Mouse (Mus musculus) limb, embryonic 12.5 days (tissue): Measurements from ENCODE around the gene Mtmr14. TPM values are rescaled to one million over a fixed set of nuclear protein-coding genes. Genes with fewer than 3 reads are reported as not detected.

ENCODE experiments used
- ATAC-seq: fragments of 200-750 bp; cut with Nextera tagmentation; 2 replicates; pipeline ENCODE4 v1.8.0; 2017; ENCODE audit warnings: low read depth, moderate TSS enrichment; ENCODE audit not compliant: insufficient number of reproducible peaks, insufficient read depth, low FRiP score, low TSS enrichment
- H3K27ac ChIP-seq: fragments of 300-500 bp; sonication (generic); 2 replicates; pipeline ENCODE4 v1.5.1; 2016; ENCODE audit warnings: mild to moderate bottlenecking, moderate library complexity
- H3K27me3 ChIP-seq: fragments of 300-500 bp; sonication (generic); 2 replicates; pipeline ENCODE4 v1.6.1; 2016; ENCODE audit warnings: mild to moderate bottlenecking, moderate library complexity
- H3K36me3 ChIP-seq: fragments of 300-500 bp; sonication (generic); 2 replicates; pipeline ENCODE4 v1.6.1; 2016; ENCODE audit warnings: mild to moderate bottlenecking, moderate library complexity
- H3K4me1 ChIP-seq: fragments of 300-500 bp; sonication (generic); replicated peaks from 2 replicates; pipeline ENCODE4 v1.6.1; 2016
- H3K4me2 ChIP-seq: fragments of 300-500 bp; sonication (generic); 2 replicates; pipeline ENCODE4 v1.6.1; 2016; ENCODE audit warnings: mild to moderate bottlenecking, moderate library complexity
- H3K4me3 ChIP-seq: fragments of 300-500 bp; sonication (generic); replicated peaks from 2 replicates; pipeline ENCODE4 v1.5.1; 2016; ENCODE audit warnings: mild to moderate bottlenecking
- H3K9ac ChIP-seq: fragments of 300-500 bp; sonication (generic); replicated peaks from 2 replicates; pipeline ENCODE4 v1.6.1; 2016; ENCODE audit warnings: mild to moderate bottlenecking, moderate library complexity
- H3K9me3 ChIP-seq: fragments of 300-500 bp; sonication (generic); 2 replicates; pipeline ENCODE4 v1.6.1; 2016; ENCODE audit warnings: mild to moderate bottlenecking, moderate library complexity
- WGBS: fragments of 180-500 bp; shearing (Covaris S2); methylation state at CpG from one replicate; pipeline ENCODE4 v1.1.7; 2016; 5-methylcytosine and 5-hydroxymethylcytosine counted together
- polyA plus RNA-seq: library from polyadenylated mRNA; unstranded; fragments of >200 nt; fragmentation: Nextera tagmentation; extraction: Ambion mirVana; gene quantifications from 2 replicates; pipeline ENCODE4 v1.2.1, GENCODE M21; 2016

Mtmr14 gene
- 41.4 and 42.2 TPM in 2 replicates for polyA plus RNA-seq

DNA sequence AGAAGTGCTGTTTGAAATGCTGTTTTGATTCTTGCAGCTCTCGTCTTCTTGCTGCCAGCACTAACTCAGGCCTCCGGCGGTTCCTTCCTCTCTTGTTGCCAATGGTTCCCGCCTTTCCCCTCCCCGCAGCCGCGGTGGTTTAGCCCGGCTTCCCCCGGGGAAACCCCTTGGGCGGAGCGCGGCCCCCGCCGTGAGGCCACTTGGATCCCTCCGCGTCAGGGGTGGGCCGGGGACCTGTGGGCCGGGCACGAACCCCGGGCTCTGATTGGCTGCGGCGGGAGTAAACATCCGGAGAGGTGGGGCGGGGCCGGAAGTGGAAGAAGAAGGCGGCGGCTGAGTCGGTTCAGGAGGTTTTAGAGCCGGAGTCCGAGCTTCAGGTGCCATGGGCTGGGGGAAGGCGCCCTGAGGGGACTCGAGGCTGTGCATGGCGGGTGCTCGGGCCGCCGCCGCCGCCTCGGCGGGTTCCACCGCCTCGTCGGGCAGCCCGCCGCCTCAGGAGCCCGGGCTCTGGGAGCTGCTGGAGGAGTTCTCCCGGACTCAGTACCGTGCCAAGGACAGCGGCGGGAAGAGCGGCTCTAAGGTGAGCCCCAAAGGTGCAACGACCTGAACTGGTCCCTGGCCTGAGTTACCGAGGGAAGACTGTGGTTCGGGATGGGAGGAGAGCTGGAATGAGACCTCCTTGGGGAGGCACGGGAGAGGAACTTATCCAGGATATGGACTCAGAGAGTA lies at the start of gene Mtmr14:
Gene Mtmr14 (plus strand): TSS at position 302 of the 729 bp plus-strand sequence.
- under 1% methylated on average over 51 of the region's 55 CpGs for WGBS
- Histone ChIP-seq H3K4me1 (peaks cover 10% of the 10 kb centered on the region), H3K27me3 (no peaks in the 10 kb centered on the region), H3K27ac (peak within 1 kb of the TSS; percentile 53; the same call in 1 of the 2 replicates), H3K4me2 (peak within 1 kb of the TSS; percentile 88), H3K9me3 (no peaks in the 10 kb centered on the region), H3K36me3 (peaks cover 21% of the 10 kb centered on the region), H3K4me3 (peak within 1 kb of the TSS; percentile 99), H3K9ac (peak within 1 kb of the TSS; percentile 78)
- ATAC-seq, result peak; percentile 97

DNA sequence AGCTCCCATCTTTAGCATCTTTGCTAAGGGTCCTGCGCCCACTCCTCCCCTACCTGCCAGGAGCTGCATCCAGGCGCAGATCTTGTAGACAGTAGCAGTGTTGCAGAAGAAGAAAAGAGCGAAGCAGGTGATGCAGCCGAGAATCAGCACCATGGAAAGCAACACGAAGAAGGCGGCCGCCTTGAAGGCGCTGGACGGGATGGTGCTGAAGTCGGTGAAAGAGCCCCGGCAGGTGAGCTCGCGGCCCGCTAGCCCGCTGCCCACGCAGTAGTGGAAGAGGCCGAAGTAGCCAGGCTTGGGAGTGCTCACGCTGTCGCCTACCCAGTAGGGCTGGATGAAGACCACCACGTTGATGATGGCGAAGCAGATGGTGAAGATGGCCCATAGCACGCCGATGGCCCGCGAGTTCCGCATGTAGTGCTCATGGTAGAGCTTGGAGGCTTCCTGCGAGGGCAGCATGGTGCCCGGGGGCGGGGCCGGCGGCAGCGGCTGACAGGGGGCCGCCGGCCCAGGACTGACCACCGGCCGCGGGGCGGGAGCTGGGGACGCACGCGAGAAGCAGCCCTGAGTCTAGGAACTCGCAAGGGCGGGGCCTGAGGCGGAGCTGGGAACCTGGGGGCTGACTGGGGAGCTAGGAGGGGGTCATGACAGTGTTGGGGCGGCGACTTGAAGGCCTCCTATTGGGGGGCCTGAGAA lies 43.7 kb upstream of the Mtmr14 start:
- no peaks in the 10 kb centered on the region for H3K36me3 ChIP-seq
- H3K4me1 ChIP-seq, result peaks cover 11% of the 10 kb centered on the region
- 0 out of 2 replicates have a peak overlapping the region, but pooled peaks have one; percentile 12 for H3K9ac ChIP-seq
- no peak overlapping the region for H3K27ac ChIP-seq
- H3K27me3 ChIP-seq, result peaks cover 56% of the 10 kb centered on the region
- no peaks in the 10 kb centered on the region for H3K9me3 ChIP-seq
- peak overlapping the region; percentile 82 for H3K4me2 ChIP-seq
- WGBS, result 3% methylated on average over 46 of the region's 46 CpGs
- peak overlapping the region; percentile 19; the same call in 1 of the 2 replicates for H3K4me3 ChIP-seq
- ATAC-seq, result peak; percentile 73; the same call in 1 of the 2 replicates

DNA sequence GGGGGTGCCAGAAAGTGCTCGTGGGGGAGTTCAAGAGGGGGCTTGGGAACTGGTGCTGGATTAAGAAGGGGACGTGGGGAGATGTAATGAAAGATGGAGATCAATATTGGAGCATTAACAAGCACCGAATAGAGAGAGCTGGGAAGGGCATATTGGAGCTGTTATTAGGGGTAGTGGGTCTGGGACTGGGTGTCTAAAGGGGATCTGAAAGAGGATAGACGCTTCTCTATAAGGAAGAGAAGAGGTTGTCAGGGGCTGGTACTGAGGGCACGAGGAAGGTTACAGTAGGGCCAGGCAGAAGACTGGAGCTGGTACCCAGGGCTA lies 43.2 kb upstream of the Mtmr14 start:
- H3K27me3 ChIP-seq, result peaks cover 56% of the 10 kb centered on the region

DNA sequence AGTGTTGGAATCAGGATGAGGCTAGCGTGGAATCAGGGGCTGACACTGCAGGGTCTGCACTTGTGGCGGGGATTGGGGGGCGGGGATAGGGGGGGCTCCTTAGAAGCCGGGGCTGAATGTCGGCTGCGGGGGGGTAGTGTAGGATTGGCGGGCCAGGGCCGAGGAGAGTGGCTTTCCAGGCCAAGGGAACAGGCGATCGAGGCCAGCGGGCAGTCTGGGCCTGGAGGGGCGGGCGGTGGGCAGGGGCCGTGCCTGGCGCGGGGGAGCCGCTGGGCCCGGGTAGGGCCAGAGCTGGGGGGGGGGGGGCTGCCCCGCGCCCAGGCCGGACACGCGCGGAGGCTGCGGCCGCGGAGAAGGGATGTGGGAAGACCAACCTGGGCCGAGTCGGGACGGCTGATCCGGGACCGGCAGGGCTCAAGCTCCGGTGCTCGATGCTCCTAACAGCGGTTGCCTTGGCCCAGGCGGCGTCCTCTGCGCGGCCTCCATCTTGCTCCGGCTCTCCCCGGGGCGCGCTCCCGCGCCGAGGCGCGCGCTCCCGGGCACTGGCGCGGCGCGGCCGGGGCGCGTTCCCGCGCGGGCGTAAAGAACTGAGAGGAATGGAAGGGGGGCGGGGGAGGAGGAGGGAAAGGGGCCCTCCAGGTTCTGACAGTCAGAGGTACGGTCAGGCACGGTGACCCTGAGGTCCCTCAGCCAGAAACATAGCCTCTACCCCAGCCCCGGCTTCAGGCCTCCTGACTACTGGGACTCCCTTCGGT lies 42.6 kb upstream of the Mtmr14 start, which contains the start of gene Lhfpl4:
Gene Lhfpl4 (minus strand): TSS at position 544 of the 755 bp plus-strand sequence.
- H3K4me3 ChIP-seq, result peak within 1 kb of the TSS; percentile 52
- no peaks in the 10 kb centered on the region for H3K36me3 ChIP-seq
- H3K4me1 ChIP-seq, result peaks cover 11% of the 10 kb centered on the region
- no peaks in the 10 kb centered on the region for H3K9me3 ChIP-seq
- H3K27me3 ChIP-seq, result peaks cover 56% of the 10 kb centered on the region
- WGBS, result 2% methylated on average over 49 of the region's 66 CpGs
- H3K4me2 ChIP-seq, result peak within 1 kb of the TSS; percentile 82
- no peak; the same call in 1 of the 2 replicates for ATAC-seq
- H3K9ac ChIP-seq, result peak within 1 kb of the TSS; percentile 40
- H3K27ac ChIP-seq, result no peak within 1 kb of the TSS

More for the DNA sequence above, 43.2 kb upstream of the Mtmr14 start:
- Histone ChIP-seq H3K27ac (no peak overlapping the region), H3K4me3 (peak overlapping the region; percentile 52), H3K4me2 (peak overlapping the region; percentile 82), H3K9ac (no peak overlapping the region), H3K9me3 (no peaks in the 10 kb centered on the region), H3K4me1 (peaks cover 11% of the 10 kb centered on the region), H3K36me3 (no peaks in the 10 kb centered on the region)
- no peak for ATAC-seq
- 7% methylated on average over 5 of the region's 5 CpGs for WGBS

DNA sequence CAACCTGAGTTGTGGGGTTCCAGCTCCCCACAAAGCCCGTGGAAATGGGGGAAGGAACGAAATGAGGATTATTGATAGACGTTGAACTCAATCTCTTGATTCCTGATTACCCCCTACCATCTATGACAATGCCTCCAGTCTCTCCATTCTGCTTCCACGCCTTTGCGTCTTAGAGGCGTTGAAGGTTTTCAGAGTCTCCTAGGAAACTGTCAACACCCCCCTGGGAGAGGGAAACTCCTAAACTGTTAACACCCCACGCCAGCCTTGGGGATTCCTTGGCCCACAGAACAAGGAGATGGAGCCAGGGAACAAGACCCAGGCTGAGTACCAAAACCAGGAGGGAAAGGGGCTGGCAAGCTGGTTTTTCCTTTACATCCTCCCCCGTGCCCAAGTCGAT lies 42.0 kb upstream of the Mtmr14 start:
- Histone ChIP-seq H3K27me3 (peaks cover 56% of the 10 kb centered on the region), H3K9ac (no peak overlapping the region)
- no peak for ATAC-seq

DNA sequence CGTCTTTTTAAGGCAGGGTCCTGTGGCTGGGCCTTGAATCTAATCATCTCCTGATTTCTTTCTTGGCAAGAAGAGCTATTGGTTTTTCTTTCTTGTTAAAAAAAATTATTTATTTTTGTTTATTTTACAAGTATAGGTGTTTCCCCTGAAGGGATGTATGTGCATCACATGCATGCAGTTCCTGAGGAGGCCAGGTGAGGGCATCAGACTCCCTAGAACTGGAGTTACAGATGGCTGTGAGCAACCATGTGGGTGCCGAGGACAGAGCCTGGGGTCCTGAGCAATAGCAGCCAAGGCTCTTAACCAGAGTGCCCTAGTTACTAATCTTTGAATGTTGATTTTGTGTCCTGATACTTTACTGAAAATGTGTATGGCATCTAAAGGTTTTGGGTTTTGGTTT lies 21.4 kb upstream of the Mtmr14 start:
- no peak overlapping the region for H3K4me3 ChIP-seq
- H3K4me1 ChIP-seq, result no peaks in the 10 kb centered on the region
- H3K4me2 ChIP-seq, result no peak overlapping the region
- no peak for ATAC-seq
- WGBS, result 68% methylated on average over 2 of the region's 2 CpGs
- H3K27ac ChIP-seq, result no peak overlapping the region
- H3K36me3 ChIP-seq, result no peaks in the 10 kb centered on the region
- H3K9ac ChIP-seq, result no peak overlapping the region
- peaks cover 3% of the 10 kb centered on the region; the same call in 1 of the 2 replicates for H3K9me3 ChIP-seq
- H3K27me3 ChIP-seq, result no peaks in the 10 kb centered on the region

More for the DNA sequence above, 42.0 kb upstream of the Mtmr14 start:
- peaks cover 11% of the 10 kb centered on the region for H3K4me1 ChIP-seq
- no peaks in the 10 kb centered on the region for H3K9me3 ChIP-seq
- peak overlapping the region; percentile 52 for H3K4me3 ChIP-seq
- peak overlapping the region; percentile 82 for H3K4me2 ChIP-seq
- no peak overlapping the region for H3K27ac ChIP-seq
- no peaks in the 10 kb centered on the region for H3K36me3 ChIP-seq
- 18% methylated on average over 9 of the region's 9 CpGs for WGBS

DNA sequence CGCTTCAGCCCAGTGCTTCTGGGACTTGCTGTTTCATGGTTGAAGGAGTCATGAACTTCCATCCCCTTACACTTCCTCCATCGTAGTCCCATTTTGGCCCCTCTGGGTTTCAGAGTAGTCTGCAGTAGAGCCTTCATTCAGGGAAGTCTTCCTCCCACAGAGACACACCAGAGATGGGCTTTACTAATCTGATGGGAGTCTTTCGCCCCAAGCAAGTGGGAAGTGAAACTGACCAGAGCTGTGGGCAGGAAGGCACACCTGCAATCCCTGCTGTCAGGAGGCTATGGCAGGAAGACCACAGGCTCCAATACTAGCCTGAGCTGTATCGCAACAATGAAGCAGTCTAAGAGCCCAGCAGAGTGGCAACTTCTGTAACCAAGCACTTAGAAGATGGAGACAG lies 11.8 kb upstream of the Mtmr14 start:
- no peak for ATAC-seq
- H3K4me1 ChIP-seq, result no peaks in the 10 kb centered on the region
- H3K27ac ChIP-seq, result no peak overlapping the region
- H3K9me3 ChIP-seq, result no peaks in the 10 kb centered on the region
- no peak overlapping the region for H3K9ac ChIP-seq
- H3K27me3 ChIP-seq, result no peaks in the 10 kb centered on the region
- no peak overlapping the region for H3K4me3 ChIP-seq
- no peaks in the 10 kb centered on the region for H3K36me3 ChIP-seq
- WGBS, result 78% methylated on average over 4 of the region's 4 CpGs
- no peak overlapping the region for H3K4me2 ChIP-seq

DNA sequence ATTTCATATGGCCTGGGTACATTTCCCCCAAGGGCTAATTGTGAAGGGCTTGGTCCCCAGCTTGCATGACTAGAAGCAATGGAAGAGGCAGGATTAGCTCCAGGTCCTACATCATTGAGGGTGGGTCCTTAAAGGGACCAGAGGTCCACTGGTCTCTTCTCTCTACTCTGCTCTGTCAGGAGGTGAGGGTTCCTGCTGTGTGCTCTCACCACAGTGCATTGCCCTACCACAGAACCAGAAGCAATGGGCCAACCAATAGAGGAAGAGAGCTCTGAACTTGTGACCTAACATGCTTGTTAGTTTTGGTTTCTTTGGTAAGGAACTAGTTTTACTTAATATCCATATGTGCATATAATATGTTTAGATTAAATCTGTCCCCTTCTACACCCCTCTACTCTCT lies 10.9 kb upstream of the Mtmr14 start:
- H3K27ac ChIP-seq, result no peak overlapping the region
- ATAC-seq, result no peak
- H3K4me1 ChIP-seq, result no peaks in the 10 kb centered on the region
- H3K4me2 ChIP-seq, result no peak overlapping the region
- no peak overlapping the region for H3K9ac ChIP-seq
- no peaks in the 10 kb centered on the region for H3K36me3 ChIP-seq
- no peak overlapping the region for H3K4me3 ChIP-seq
- 0 out of 2 replicates have a peak, but pooled peaks cover 3% of the 10 kb centered on the region for H3K9me3 ChIP-seq
- no peaks in the 10 kb centered on the region for H3K27me3 ChIP-seq

DNA sequence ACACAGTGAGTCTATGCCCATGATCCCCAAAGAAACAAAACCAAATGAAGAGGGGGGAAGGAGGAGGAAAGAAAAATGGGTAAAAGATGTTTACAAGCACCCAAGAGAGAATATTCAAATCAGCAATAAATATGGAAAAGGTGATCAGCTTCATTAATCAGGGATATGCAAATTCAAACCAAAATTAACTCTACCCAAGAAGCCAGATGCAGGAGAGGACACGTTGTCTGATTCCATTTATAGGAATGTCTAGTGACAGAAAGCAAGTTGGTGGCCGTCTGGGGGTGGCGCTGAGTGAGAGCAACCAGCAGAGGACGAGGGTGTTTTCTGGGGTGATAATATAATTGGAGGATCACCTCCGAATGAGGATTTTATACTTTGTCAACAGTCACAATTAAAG lies 2.5 kb upstream of the Mtmr14 start:
- ATAC-seq, result no peak
- Histone ChIP-seq H3K27ac (no peak overlapping the region), H3K36me3 (peaks cover 2% of the 10 kb centered on the region; the same call in 1 of the 2 replicates), H3K9me3 (0 out of 2 replicates have a peak, but pooled peaks cover 3% of the 10 kb centered on the region), H3K27me3 (no peaks in the 10 kb centered on the region), H3K4me1 (peaks cover 10% of the 10 kb centered on the region), H3K4me3 (no peak overlapping the region), H3K9ac (no peak overlapping the region), H3K4me2 (no peak overlapping the region)
- 73% methylated on average over 5 of the region's 5 CpGs for WGBS

DNA sequence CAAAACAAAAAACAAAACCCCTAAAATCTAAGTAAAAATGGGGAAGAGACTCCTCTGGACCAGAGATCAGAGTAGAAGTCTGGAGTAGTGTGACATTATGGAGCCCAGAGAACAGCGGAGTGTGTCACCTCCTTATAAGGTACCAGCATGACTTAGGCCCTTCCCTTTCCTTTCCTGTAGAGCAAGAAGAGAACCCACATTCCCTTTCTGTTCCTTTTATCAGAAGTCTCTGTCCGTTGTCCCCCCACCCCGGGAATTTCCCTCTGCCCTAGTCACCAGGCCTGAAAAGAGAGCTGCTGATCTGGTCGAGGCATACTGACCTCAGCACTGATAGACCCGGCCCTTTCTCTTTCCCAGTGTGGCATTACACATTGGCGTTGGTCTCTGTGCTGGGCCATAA lies 799 bp downstream of the Mtmr14 start:
- H3K9me3 ChIP-seq, result no peaks in the 10 kb centered on the region
- H3K27me3 ChIP-seq, result no peaks in the 10 kb centered on the region
- H3K27ac ChIP-seq, result no peak overlapping the region
- peaks cover 10% of the 10 kb centered on the region for H3K4me1 ChIP-seq
- H3K4me3 ChIP-seq, result peak overlapping the region; percentile 99
- ATAC-seq, result no peak
- H3K36me3 ChIP-seq, result peaks cover 29% of the 10 kb centered on the region
- H3K9ac ChIP-seq, result peak overlapping the region; percentile 78
- H3K4me2 ChIP-seq, result peak overlapping the region; percentile 88
- WGBS, result 31% methylated on average over 6 of the region's 6 CpGs

DNA sequence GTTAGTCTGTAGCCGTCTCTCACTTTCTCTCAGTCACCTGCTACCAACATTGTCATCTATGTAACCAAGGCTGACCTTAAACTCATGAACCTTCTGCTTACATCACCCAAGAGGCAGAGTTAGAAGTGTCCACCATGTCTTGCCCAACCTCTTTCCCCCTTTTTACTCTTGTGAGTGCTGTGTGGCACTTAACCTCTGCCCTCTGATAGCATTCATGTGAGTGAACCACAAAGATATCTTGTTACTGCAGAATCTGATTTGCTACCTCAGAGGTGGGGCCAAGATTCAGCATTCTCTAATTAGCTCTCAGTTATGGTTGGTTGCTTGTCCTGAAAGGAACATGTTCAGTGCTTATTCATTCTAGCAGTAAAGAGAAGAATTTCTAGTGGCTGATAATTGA lies 5.1 kb downstream of the Mtmr14 start:
- no peak for ATAC-seq
- H3K27me3 ChIP-seq, result no peaks in the 10 kb centered on the region
- no peak overlapping the region for H3K4me2 ChIP-seq
- no peak overlapping the region for H3K4me3 ChIP-seq
- H3K9ac ChIP-seq, result no peak overlapping the region
- peaks cover 10% of the 10 kb centered on the region for H3K4me1 ChIP-seq
- no peaks in the 10 kb centered on the region for H3K9me3 ChIP-seq
- no peak overlapping the region for H3K27ac ChIP-seq
- WGBS, result 87% methylated on average over 1 of the region's 1 CpGs
- peaks cover 53% of the 10 kb centered on the region for H3K36me3 ChIP-seq
